Mouse (Mus musculus): ENCODE data around the gene Rc3h2.

Rc3h2 gene

DNA sequence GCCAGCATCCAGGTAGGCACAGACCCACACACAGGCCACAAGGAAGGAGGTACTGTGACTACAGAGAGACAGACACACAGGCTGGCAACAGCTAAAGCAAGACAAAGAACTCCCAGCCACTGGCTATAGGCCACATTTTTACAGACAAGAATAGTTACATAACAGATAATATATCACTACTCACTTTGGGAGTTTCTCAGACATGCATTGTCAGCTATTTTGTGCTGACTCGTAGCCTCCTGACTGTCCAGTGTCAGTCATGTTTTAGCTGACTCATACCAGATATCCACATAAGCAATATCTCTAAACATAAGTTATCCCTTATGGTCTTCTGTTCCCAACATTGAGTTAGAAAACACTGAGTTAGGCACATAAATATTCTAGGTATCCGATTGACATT is 89.4 kb downstream of the Rc3h2 start:
- DNase-seq: no peak

DNA sequence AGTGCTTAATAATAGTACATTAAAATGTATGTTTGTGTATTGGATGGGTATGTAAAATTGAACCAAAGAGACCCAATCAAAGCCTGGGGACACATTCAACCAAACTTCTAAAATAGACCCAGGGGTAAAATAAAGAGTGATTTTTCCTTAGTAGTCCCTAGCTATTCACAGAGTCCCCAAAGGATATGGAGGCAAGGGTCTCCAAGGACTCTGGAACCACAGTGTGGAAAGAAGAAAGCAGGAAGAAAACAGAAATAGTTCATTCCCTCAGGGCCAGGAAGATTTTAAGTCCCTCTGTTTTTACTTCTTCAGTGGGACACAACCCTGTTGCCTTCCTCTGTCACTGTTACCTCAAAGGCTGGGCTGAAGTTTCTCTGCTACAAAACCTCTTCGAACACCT is 96.5 kb downstream of the Rc3h2 start, which contains the start of gene Olfr368:
Gene Olfr368 (plus strand): TSS at position 301 of the 400 bp plus-strand sequence.
- DNase-seq: no peak
